In the genomic region with DNA sequence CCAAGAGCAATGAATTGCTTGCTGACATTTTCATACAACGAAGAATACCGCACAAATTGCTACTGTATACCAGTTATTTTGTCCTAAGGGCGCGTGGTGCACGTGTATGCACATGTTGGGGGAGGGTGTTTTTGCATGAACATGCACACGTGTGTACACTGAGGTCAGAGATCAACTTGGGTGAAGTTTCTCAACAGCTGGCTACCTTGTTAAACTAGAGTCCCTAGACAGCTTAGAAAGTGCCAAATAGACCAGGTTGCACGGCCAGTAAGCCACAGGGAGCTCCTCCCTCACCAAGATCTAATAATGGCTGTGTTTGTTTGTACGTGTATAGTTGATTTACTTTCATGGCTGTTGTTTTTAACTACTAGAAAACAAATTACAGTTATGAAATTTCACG, we compare ENCODE assay signal across 23 mouse cellular contexts.
"Had no signal": no experiment of that assay in that cellular context is flagged by ENCODE, and none has a peak within 500 bp of the region (broad histone marks: within the 10 kb centered on the region; RNA-seq: fewer than 3 reads in every experiment).

No protein-coding gene starts in this region.

- H3K27me3 ChIP-seq: heart, embryonic 13.5 days; heart, embryonic 15.5 days; hindbrain, embryonic 12.5 days; intestine, embryonic 15.5 days; limb, embryonic 12.5 days had no signal

- H3K27ac ChIP-seq: gastrocnemius, adult 2 months; heart, adult 2 months; heart, embryonic 13.5 days; heart, embryonic 15.5 days; hindbrain, embryonic 10.5 days; hindbrain, embryonic 12.5 days; hindbrain, embryonic 14.5 days; intestine, embryonic 15.5 days; left cerebral cortex, adult 2 months; limb, embryonic 10.5 days; limb, embryonic 12.5 days; liver, embryonic 14.5 days had no signal

- H3K36me3 ChIP-seq: heart, embryonic 13.5 days; heart, embryonic 15.5 days; hindbrain, embryonic 10.5 days; hindbrain, embryonic 12.5 days; intestine, embryonic 15.5 days; limb, embryonic 10.5 days; limb, embryonic 12.5 days had no signal

- H3K9ac ChIP-seq: heart, embryonic 13.5 days; heart, embryonic 15.5 days; hindbrain, embryonic 12.5 days; hindbrain, embryonic 14.5 days; intestine, embryonic 15.5 days; limb, embryonic 12.5 days; liver, embryonic 14.5 days had no signal

- H3K4me1 ChIP-seq: heart, embryonic 13.5 days; heart, embryonic 15.5 days; hindbrain, embryonic 10.5 days; hindbrain, embryonic 12.5 days; intestine, embryonic 15.5 days; limb, embryonic 10.5 days; limb, embryonic 12.5 days had no signal

- DNase-seq: gastrocnemius, adult 2 months; gastrocnemius, postnatal 10 days; gastrocnemius, postnatal 25 days; heart, adult 2 months; heart, postnatal 14 days; heart, postnatal 4 days; kidney, adult 8-10 months; kidney, postnatal 10 days had no signal

- ATAC-seq: hindbrain, embryonic 16.5 days; inflammation-experienced regulatory T-cells, adult 6 months; intestine, embryonic 15.5 days; intestine, postnatal 0 days had no signal

- H3K4me3 ChIP-seq: gastrocnemius, adult 2 months; heart, adult 2 months; heart, embryonic 13.5 days; heart, embryonic 15.5 days; hindbrain, embryonic 10.5 days; hindbrain, embryonic 12.5 days; intestine, embryonic 15.5 days; left cerebral cortex, adult 2 months; limb, embryonic 10.5 days; limb, embryonic 12.5 days had no signal

- H3K9me3 ChIP-seq: heart, embryonic 15.5 days; intestine, embryonic 15.5 days; limb, embryonic 10.5 days had no signal

- H3K4me2 ChIP-seq: heart, embryonic 11.5 days; heart, embryonic 13.5 days; heart, embryonic 15.5 days; hindbrain, embryonic 12.5 days; hindbrain, embryonic 14.5 days; intestine, embryonic 15.5 days; limb, embryonic 12.5 days; liver, embryonic 11.5 days had no signal
